Mouse (Mus musculus) myocyte (in vitro differentiated cells): Measurements from ENCODE around the gene Olfr1181.
"Not testable (repeated sequence)": the region's sequence is repeated elsewhere in the genome, so short reads cannot be mapped to it uniquely, and the experiment has no call there.

Source experiments
- E2F4 ChIP-seq: IDR thresholded peaks from one replicate; pipeline ENCODE4 v1.6.1; 2011; ENCODE audit warnings: mild to moderate bottlenecking, control low read depth, moderate library complexity; ENCODE audit not compliant: insufficient read depth
- MAX ChIP-seq: IDR thresholded peaks from one replicate; pipeline ENCODE4 v1.6.1; 2011; ENCODE audit warnings: low read depth, mild to moderate bottlenecking, control low read depth
- MYOD1 ChIP-seq, 3 experiments: IDR thresholded peaks; one replicate each; pipeline ENCODE4 v1.6.1; 2011; ENCODE audit warnings: control low read depth in 2 of 3, low read depth in 2 of 3, mild to moderate bottlenecking in 2 of 3, moderate library complexity in 1 of 3; ENCODE audit not compliant: insufficient read length in 2 of 3, control insufficient read depth in 1 of 3
- POLR2A ChIP-seq: IDR thresholded peaks from one replicate; pipeline ENCODE4 v1.6.1; 2011; ENCODE audit warnings: low read depth, mild to moderate bottlenecking, control low read depth, moderate library complexity; ENCODE audit not compliant: insufficient read length
- POLR2AphosphoS2 ChIP-seq: IDR thresholded peaks from one replicate; pipeline ENCODE4 v1.6.1; 2011; ENCODE audit warnings: low read depth, control low read depth; ENCODE audit not compliant: insufficient read length
- SRF ChIP-seq: IDR thresholded peaks from one replicate; pipeline ENCODE4 v1.6.1; 2011; ENCODE audit warnings: low read depth; ENCODE audit not compliant: control insufficient read depth, insufficient read length
- USF1 ChIP-seq: IDR thresholded peaks from one replicate; pipeline ENCODE4 v1.6.1; 2011; ENCODE audit warnings: low read depth, mild to moderate bottlenecking, control low read depth, moderate library complexity

- TF ChIP-seq POLR2A; MYOD1 (IDR thresholded peaks at IDR 0.05; ENCODE audit: control insufficient read depth in 1 of 3, insufficient read length in 2 of 3, low read depth in 2 of 3); USF1; E2F4; SRF; MAX; POLR2AphosphoS2: not testable (repeated sequence)
Measured at GRCm38 (mm10) chr2:88454567-88454966, 28.6 kb upstream of the Olfr1181 start, which contains the start of gene Olfr1183.
